Mouse (Mus musculus) kidney, adult 11 months (tissue): Measurements from ENCODE around the gene Smchd1.
"Not testable (repeated sequence)": the region's sequence is repeated elsewhere in the genome, so short reads cannot be mapped to it uniquely, and the experiment has no call there.

ENCODE experiments used
- DNase-seq: peaks from one replicate; pipeline ENCODE4 v3.0.0; 2022

Gene Smchd1

GRCm38 (mm10) chr17:71474762-71475704 lies at the start of gene Smchd1:
Smchd1 (minus strand) TSS chr17:71475343.
- peak; percentile 95 for DNase-seq

DNA sequence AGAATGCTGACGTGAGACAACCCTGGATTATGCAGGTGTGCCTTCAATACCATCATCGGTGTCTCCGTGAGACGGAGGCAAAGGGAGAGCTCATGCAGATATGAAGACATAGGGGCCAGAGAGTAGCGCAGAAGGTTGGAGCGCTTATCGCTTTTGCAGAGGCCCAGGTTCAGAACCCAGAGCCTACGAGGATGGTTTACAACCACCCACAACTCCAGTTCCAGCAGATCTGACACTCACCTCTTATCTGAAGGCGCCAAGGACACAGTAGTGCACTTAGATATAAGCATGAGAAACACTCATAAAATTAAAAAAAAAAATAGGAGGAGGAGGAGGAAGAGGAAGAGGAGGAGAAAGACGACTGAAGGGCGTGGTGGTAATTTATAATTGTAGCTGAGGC lies 35.2 kb upstream of the Smchd1 start:
- DNase-seq, result no peak

DNA sequence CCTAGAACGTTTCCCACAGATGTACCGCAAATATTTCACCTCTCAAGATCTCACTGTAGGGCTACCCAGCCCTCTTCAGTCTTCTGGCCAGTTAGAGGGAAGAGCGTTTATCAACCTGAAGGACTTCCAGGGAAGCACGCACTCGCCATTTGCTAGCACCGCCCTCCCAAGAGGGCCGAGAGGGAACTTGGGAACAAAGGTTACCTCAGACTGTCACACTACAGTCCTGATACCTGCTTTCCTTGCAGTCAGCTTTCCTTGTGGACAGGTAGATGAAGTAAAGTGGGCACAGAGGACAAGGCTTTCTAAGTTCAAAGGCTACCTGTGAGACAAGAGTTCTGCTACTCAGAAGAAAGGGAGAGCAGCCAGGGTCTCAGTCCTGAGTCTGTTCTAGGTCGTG lies 31.7 kb upstream of the Smchd1 start:
- no peak for DNase-seq

DNA sequence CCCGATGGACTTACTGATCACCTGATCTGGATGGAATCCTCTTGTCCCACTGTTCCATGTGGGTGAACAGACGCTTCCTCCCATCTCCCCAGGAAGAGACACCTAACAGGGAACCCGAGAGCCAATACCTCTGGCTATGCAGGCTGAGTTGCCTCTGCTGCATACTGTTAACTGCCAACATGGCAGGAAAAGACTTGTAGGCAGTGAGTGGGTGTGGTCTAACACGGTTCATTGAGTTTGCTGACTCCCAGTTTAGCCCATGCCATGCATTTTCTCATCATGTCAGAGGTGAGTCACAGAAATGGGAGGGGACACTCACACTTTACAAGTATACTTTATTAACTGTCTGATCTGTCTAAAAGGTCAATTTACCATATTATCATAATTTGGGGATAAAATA lies 20.6 kb upstream of the Smchd1 start:
- DNase-seq, result no peak

DNA sequence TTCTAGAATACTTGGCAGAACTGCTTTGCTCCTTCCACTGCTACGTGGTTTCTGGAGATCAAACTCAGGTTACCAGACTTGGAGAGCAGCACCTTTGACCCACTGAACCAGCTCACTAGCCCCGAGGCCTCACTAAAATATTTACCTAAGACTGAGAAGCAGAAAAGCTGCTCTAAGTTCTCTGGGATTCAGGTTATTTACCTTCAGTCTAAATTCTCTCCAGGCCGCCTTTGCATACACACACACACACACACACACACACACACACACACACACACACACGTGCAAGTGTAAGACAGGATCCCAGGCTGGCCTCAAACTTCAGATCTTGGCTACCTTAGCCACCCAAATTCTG lies 16.2 kb upstream of the Smchd1 start:
- no peak for DNase-seq

DNA sequence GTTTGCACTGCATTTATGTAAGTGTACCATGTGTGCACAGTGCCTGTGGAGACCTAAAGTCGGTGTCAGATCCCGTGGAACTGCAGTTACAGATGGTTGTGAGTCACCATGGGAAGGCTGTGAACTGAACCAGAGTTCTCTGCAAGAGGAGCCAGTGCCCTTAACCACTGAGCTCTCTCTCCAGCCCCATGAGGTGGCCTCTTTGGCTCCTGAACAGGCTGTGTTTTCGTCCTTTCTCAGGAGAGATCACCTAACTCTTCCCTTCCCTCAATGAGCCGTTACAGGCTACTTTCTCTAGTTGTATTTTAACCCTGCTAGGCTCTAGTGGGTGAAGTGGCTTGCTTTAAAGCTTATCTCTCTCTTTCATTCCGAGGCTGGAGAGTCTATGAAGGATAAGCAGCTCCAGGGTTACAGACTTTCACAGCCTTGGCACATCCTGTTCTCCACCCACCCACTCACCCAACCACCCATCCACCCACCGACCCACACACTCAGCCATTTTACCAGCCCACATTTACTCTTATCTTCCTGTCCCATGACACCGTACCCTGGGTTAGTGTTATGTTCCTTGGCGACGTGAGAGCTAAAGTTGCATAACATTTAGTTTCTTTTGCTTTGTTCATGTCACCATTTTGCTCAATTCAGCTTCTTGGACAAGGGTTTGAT lies 15.7 kb upstream of the Smchd1 start:
- DNase-seq, result no peak

DNA sequence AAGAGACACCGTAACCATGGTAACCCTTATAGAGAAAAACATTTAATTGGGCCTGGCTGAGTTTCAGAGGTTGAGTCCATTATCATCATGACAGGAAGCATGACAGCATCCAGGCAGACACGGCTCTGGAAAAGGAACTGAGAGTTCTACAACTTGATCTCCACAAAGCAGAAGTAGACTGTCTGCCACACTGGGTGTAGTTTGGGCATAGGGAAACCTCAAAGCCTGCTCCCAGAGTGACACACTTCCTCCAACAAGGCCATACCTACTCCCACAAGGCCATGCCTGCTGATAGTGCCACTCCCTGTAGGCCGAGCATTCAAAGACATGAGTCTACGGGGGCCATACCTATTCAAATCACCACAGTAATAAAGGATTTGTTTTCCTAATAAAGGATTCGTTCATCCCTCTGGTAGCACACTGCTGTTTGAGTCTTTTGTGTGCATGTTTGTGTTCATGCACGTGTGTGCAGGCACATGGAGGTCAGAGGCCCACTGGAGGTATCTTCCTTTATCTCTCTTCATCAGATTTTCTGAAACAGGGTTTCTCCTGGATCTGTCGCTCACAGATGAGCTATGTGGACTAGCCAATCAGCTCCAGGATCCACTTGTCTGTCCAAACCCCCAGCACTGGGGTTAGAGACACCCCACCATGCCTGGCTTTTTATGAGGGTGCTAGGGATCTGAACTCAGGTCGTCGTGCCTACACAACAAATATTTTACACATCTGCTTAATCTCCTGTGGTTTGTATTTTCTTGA lies 14.7 kb upstream of the Smchd1 start:
- no peak for DNase-seq

DNA sequence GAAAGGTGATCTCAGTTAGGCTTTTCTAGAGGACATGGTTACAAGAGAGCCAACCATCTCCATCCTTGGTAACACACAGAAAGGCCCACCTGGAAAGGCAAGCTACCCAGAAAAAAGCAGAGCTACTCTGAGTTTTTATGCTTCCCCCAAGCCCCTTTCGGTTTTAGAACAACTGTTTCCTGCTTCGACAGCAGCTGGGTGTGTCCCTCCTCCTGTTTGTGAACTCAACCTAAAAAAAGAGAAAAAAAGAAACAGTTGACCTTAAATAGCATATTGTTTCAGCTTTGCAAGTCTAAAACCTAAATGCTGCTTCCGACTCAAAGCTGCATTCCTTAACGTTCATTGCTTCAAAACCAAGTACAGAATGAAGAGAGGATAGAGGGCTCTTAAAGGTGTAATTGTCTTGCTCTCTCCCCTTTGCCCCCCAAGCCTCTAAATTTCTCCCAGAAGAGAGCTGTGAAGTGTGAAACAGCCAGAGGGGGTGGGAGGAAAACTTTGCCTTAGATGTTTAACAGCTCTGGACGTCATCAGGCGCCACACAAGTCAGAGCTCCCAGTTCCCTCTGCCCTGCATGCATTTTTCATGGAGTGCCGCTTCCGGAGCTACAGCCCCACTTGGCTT lies 11.2 kb upstream of the Smchd1 start:
- peak; percentile 28 for DNase-seq

DNA sequence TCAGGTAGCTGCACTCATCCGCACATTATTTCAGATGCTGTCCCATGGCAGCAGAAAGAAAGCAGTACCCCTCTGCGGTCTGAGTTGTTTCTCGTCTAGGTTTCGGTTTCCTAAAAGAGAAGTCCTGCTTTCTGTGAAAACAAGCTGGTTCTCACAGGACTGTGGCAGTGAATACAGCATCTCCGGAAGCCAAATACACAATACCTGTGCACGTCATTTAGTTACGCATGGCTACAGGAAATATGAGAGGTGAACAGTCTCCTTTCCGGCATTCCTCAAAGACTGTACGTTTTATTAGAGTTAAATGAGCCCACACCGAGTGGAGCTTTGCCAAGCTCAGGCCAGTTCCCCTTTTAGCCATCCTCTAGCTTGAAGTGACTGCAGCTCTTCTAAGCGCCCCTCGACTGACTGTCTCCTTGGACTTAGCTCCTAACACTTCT lies 10.7 kb upstream of the Smchd1 start:
- peak; percentile 45 for DNase-seq

DNA sequence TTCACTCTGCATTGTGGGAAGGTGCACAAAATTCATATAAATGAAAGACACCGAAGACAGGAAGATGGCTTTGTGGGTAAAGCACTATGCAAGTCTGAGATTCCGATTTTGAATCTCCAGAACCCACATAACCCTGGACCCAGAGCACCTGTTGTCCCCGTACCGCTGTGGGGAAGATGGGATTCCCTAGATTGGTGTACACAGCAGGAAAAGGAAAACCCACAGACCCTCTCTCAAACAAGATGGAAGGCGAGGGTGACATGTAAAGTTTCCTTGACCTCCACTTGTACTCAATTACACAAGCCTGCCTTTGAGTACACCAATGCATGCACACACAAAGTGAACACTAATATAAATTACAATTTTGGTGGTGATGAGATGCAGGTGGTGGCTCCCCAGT lies 9.6 kb upstream of the Smchd1 start:
- DNase-seq, result no peak

GRCm38 (mm10) chr17:71483418-71484060 lies 8.4 kb upstream of the Smchd1 start:
- DNase-seq, result peak; percentile 57

- DNase-seq, result peak; percentile 39
These were observed 4.3 kb upstream of the Smchd1 start for GRCm38 (mm10) chr17:71479381-71479901.

GRCm38 (mm10) chr17:71477481-71477880 lies 2.3 kb upstream of the Smchd1 start:
- DNase-seq, result no peak

DNA sequence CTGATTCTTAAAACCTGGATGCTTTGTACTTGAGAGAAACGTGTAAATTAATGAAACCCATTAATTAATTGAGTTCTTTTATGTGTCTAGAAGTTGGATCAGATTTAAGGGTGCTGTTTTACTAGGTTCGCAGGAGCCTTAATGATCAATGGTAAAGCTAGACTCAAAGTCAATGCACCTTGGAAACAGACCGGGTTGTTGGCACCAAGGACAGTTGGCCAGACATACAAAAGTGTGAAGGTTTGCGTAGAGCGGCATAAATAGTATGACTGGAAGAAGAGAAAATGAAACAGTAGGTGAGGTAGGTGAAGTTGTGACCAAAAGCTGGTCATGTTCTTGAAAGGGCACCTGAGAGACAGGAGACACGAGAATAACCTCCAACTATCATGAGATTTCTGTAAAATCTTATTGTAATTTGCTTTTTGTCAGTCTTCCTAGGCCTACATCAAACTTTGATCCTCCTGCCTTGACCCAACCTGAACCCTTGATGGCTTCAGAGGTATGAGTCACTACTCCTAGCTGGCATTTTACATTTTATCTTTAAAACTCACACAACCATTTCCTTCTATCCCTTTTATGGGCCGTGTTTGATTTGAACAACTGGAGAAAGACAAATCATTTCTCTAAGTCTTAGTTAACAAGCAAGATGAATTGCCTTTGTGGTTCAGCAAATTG lies 1.3 kb upstream of the Smchd1 start:
- no peak for DNase-seq

- DNase-seq, result no peak
These were observed 554 bp upstream of the Smchd1 start for GRCm38 (mm10) chr17:71475705-71476089.

DNA sequence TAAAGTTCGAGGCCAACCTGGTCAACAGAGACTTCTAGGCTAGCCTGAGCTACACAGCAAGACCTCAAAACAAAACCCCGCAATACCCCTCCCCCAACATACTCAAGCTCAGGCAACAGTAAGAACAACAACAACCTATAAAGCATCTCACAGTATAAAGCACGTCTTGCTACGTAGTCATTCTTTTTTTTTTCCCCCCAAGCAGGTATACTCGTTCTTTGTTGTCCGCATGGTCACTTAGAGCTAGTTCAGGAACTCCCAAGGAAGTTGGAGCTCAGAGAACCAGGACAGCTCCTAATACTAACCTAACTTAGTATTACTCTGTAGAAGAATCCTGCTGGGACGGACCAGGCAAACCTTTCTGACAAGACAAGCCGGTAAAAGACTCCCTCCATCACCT lies 1.0 kb downstream of the Smchd1 start:
- no peak for DNase-seq

GRCm38 (mm10) chr17:71471261-71471660 lies 3.9 kb downstream of the Smchd1 start:
- DNase-seq, result no peak

DNA sequence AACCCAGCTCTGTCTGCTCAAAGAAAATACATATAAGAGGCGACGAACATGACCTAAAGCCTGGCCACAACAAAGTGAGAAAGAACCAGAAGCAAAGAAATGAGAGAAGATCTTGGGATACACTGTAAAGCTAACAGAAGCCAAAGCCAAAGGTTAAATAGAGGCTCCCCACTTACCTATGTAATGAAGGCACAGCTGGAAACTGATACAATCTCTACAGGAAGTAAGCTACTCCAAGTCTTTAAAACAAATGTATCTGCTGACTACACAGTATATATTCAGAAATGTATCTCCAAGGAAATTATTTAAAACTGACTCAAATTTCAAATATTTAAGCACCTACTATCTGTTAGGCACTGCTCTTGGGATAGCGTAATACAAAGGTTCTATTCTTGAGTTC lies 14.8 kb downstream of the Smchd1 start:
- no peak for DNase-seq

DNA sequence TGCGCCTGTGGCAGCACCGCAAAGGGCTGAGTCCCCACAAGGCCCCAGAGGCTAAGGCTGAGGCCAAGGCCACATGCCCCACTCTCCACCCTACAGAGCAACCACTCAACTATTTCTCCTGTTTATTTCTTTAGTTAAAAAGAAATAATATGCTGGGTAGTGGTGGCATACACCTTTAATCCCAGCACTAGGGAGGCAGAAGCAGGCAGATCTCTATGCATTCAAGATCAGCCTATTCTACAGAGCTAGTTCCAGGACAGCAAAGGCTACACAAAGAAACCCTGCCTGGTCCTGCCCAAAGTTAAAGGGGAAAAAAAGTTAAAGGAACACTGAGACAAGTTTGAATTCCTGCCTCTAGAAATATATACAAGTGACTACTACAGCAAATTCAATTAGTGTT lies 15.3 kb downstream of the Smchd1 start, which contains the start of gene Gm4707:
Gm4707 (minus strand) TSS at position 101 of the 400 bp plus-strand sequence.
- DNase-seq, result no peak

DNA sequence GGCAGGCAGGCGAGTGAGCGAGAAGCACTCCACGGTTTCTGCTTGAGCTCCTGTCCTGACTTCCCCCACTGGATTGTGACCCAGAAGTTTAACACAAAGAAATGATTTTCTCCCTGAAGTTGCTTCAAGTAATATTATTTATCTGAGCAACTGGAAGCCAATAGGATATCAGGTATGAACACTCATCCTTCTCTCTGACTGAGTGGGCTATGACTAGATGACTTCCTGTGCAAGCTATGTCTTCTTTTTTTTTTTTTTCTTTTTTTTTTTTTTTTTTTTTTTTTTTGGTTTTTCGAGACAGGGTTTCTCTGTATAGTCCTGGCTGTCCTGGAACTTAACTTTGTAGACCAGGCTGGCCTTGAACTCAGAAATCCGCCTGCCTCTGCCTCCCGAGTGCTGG lies 17.8 kb downstream of the Smchd1 start:
- not testable (repeated sequence) for DNase-seq

DNA sequence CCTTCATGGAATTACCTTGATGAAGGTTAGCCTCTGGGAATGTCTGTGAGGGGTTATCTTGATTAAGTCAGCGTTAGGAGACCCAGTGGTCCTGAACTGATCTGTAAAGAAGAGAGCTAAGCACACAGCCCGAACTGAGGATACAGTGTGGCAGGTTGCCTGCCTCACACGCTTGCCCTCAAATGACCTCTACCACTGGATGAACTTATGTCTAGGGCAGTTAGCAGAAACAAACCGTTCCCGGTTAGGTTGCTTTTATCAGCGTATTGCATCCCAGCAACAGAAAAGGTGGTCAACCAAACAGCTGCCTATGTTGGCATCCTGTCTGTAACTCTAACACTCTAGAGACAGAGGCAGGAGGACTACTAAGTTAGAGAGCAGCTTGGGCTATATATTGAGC lies 30.0 kb downstream of the Smchd1 start:
- DNase-seq, result no peak

DNA sequence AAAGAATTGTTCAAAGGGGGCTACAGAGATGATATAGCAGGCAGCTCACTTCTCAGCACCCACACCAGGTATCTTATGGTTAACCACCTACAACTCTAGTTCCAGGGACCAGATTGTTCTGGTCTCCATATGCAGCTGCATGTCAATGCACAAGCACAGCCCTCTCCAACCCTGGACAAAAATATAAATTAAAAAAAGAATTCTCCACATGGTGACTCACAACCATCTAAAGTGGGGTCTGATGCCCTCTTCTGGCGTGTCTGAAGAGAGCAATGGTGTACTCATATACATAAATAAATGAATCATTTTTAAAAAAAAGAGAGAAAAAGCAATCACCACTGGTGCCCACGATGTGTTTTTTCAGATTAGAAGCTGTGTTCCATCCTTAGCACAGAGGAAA lies 30.4 kb downstream of the Smchd1 start:
- no peak for DNase-seq
